Mouse (Mus musculus): Measurements from ENCODE around the gene Plekhg3. TPM values are rescaled to one million over a fixed set of nuclear protein-coding genes. Genes with fewer than 3 reads are reported as not detected.
A peak's percentile ranks its signal among the peaks of the same experiment; 100 is the strongest.

Plekhg3 gene
- polyA plus RNA-seq, 1 experiment from 2014 or later, result 10.3 TPM

DNA sequence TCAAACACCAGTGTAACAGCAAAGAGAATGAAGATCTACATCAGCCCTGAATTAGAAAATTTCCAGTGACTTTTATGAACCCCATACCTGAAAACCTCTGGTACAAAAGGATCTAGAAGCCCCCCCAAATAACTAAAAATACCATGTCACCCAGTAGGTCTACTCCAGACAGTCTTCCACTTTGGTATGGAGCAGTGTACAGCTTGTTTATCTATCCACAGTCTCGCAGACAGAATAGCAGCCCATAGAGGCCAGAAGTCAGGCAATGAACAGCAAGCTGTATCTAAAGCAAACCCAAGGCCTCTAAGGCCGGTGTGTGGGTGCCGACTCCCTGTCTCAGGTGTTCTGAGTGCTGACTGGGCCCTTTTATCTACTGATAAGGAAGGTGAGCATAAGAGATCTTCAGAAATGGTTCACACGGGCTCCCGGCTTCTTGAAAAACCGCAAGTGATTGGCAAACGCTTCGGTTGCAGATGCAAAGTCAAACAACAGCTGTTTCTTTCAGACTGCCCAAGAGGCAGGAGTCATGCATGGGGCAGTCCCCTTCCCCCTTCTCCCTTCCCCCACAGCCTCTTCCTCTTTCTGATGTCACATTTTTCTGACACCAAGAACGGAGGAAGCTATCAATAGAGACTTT, 3.3 kb upstream of the Plekhg3 start:
- H3K4me1 ChIP-seq (replicated peaks), result peaks cover 4% of the 10 kb centered on the region
- H3K9me3 ChIP-seq (replicated peaks), result no peaks in the 10 kb centered on the region
- no peak overlapping the region for H3K9ac ChIP-seq
- H3K4me3 ChIP-seq, result no peak overlapping the region
- WGBS, result 44% methylated on average over 9 of the region's 9 CpGs
- no peak for ATAC-seq (ENCODE audit: insufficient number of reproducible peaks, low FRiP score)
- no peaks in the 10 kb centered on the region for H3K36me3 ChIP-seq
- H3K27me3 ChIP-seq (replicated peaks), result peaks cover 15% of the 10 kb centered on the region
- H3K4me2 ChIP-seq, result no peak overlapping the region
- no peak overlapping the region for H3K27ac ChIP-seq (ENCODE audit: poor library complexity, severe bottlenecking)

DNA sequence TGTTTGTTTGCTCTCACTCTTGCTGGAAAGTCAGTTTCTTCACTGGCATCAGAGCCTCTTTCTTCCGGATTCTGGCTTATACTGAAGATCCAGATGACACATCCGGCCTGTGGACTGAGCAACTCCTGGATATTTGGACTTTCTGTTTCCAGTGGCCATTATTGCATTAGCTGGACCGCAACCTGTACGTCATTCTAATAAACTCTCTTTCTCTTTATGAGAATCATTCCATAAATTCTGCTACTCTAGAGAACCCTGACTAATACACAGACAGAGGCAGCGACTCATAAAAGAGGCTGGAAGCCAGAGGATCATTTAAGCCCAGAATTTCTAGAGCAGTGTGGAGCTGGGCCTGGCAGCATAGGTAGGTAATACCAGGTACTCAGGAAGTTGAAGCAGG, 1.9 kb upstream of the Plekhg3 start:
- 87% methylated on average over 5 of the region's 5 CpGs for WGBS
- no peaks in the 10 kb centered on the region for H3K36me3 ChIP-seq
- ATAC-seq (ENCODE audit: insufficient number of reproducible peaks, low FRiP score), result no peak
- no peaks in the 10 kb centered on the region for H3K9me3 ChIP-seq (replicated peaks)
- no peak overlapping the region for H3K4me2 ChIP-seq
- H3K4me1 ChIP-seq (replicated peaks), result peaks cover under 1% of the 10 kb centered on the region
- H3K4me3 ChIP-seq, result no peak overlapping the region
- H3K9ac ChIP-seq, result no peak overlapping the region
- no peak overlapping the region for H3K27ac ChIP-seq (ENCODE audit: poor library complexity, severe bottlenecking)
- peaks cover 15% of the 10 kb centered on the region for H3K27me3 ChIP-seq (replicated peaks)

DNA sequence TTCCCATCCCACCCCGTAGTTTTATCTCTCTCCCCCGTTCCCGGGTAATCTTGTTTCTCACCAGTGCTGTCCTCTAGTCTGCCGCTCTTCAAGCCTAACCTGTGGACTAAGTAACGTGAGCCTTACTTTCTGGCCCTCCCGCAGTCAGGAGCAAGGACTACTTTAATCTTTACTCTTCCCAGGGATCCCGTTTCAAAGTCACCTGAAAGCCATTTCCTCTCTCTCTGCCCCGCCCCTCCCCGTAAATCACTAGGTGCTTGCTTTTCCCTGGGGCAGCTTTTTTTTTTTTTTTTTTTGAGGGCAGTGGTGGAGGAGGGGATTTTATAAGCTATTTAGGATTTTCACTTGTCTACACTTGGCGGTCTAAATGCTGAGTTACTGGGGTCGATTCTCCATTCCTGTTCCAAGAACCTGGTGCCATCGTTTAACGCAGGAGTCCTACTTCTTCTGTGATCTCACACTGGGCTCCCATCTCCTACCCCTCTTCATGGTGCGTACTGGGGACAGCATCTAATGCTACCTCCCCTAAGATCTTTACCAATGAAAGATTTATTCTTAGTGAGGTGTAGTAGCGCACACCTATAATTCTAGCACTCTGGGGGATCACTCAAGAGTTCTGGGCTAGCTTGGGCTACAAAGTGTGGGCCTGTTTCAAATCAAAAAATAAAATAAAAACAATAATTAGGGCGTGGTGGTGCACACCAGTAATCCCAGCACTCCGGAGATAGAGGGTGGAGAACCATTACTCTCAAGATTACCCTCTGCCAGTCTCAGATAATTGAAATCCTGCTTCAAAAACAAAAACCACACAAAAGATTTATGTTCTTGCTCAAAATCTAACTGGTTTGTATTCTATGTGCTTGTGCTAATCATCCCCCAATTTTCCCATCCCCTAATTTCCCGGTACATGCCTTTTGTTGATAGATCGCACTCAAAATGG, 1.6 kb downstream of the Plekhg3 start:
- 4% methylated on average over 19 of the region's 19 CpGs for WGBS
- Histone ChIP-seq H3K27ac (ENCODE audit: poor library complexity, severe bottlenecking) (no peak overlapping the region), H3K9ac (peak overlapping the region; percentile 88), H3K27me3 (replicated peaks) (peaks cover 15% of the 10 kb centered on the region), H3K4me1 (replicated peaks) (peaks cover 28% of the 10 kb centered on the region), H3K36me3 (no peaks in the 10 kb centered on the region), H3K4me3 (peak overlapping the region; percentile 77), H3K9me3 (replicated peaks) (no peaks in the 10 kb centered on the region), H3K4me2 (peak overlapping the region; percentile 84)
- ATAC-seq (ENCODE audit: insufficient number of reproducible peaks, low FRiP score), result no peak

DNA sequence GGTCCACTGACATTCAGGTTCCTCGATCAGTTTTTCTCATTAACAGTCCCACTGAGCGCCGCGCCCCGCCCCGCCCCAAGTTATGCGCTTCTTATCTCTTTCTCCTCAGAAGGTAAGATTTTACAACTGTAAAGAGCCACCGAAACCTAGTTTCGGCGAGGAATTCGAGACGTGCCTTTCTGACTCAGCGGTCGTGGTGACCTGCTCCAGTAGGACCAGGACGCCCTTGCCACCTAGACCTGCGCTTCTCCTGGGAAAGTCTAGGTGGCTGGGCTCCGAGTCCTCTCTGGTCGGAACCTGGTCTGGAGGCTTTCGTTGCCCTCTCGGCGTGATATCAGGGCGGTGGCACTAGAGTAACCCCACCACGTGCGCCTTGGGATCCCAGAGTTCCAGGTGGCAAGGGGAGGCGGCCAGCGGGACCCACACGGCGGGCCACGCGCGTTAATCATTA, 2.3 kb downstream of the Plekhg3 start:
- peak overlapping the region; percentile 84 for H3K4me2 ChIP-seq
- peak overlapping the region; percentile 88 for H3K9ac ChIP-seq
- peaks cover 34% of the 10 kb centered on the region for H3K4me1 ChIP-seq (replicated peaks)
- peak; percentile 45 for ATAC-seq (ENCODE audit: insufficient number of reproducible peaks, low FRiP score)
- peaks cover 15% of the 10 kb centered on the region for H3K27me3 ChIP-seq (replicated peaks)
- H3K9me3 ChIP-seq (replicated peaks), result no peaks in the 10 kb centered on the region
- under 1% methylated on average over 31 of the region's 31 CpGs for WGBS
- H3K4me3 ChIP-seq, result peak overlapping the region; percentile 77
- no peaks in the 10 kb centered on the region for H3K36me3 ChIP-seq
- peak overlapping the region; percentile 82 for H3K27ac ChIP-seq (ENCODE audit: poor library complexity, severe bottlenecking)

DNA sequence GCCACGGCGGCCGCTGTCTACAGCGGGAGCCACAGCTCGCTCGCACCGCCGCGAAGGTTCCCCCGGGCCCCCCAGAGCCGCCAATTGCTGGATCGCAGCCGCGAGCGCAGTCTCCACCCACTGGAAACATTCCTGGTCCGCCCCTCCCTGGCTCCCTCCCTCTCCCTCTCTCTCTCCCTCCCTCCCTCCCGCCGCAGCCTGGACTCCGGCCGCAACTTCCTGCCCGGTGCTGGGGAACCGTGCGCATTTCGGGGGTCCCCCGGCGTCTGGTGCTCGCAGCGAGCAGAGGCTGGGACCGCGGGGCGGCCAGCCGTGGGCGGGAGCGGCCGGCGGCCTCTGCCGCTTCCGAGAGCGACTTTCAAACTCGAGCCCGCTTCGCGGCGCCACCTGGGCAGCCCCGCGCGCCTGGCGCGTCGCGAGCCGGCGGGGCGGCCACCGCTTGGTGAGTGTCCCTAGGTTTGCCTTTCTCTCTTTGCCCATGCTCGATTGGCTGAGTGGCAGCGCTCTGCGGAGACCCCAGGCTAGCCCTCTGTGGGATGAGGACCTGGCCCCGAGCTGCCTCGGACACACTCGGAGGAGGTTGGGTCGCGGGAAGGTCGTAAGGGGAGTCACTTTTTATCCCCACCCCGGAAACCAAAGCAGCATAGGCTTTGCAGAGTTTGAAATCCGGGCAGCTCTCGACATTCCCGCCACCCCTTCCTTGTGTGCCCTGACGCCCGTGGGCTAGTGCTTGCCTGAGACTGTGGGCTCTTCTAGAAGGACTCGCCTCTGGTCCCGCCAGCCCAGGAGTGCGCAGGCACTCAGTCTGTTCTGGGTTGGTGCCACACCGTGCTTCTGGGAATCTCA, 2.9 kb downstream of the Plekhg3 start:
- under 1% methylated on average over 61 of the region's 74 CpGs for WGBS

DNA sequence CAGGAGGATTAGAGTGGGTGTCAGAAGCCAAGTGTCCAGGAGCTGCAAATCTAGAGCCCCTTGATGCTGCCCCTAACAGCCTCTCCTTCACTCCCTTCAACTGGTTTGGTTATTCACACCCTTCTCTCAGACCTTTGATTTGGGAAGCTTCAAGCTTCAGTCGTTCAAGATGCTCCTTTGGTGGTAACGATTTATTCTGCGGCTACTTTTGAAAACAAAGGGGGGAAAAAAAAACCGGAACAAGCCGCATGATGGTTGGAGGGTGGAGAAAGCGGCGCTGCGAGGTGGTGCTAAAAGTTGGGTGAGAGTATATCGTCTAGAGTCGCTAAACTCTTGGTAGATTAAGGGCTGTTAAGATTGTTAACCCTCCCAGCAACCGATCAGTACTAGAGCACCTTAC, 3.5 kb downstream of the Plekhg3 start:
- H3K27ac ChIP-seq (ENCODE audit: poor library complexity, severe bottlenecking), result peak overlapping the region; percentile 82
- peaks cover 39% of the 10 kb centered on the region for H3K4me1 ChIP-seq (replicated peaks)
- H3K4me3 ChIP-seq, result peak overlapping the region; percentile 77
- WGBS, result 2% methylated on average over 11 of the region's 11 CpGs
- H3K27me3 ChIP-seq (replicated peaks), result peaks cover 15% of the 10 kb centered on the region
- H3K9me3 ChIP-seq (replicated peaks), result no peaks in the 10 kb centered on the region
- H3K9ac ChIP-seq, result peak overlapping the region; percentile 88
- no peak for ATAC-seq (ENCODE audit: insufficient number of reproducible peaks, low FRiP score)
- H3K4me2 ChIP-seq, result peak overlapping the region; percentile 84
- no peaks in the 10 kb centered on the region for H3K36me3 ChIP-seq

More for the DNA sequence above, 2.9 kb downstream of the Plekhg3 start:
- H3K4me3 ChIP-seq, result peak overlapping the region; percentile 77
- peak overlapping the region; percentile 82 for H3K27ac ChIP-seq (ENCODE audit: poor library complexity, severe bottlenecking)
- H3K9me3 ChIP-seq (replicated peaks), result no peaks in the 10 kb centered on the region
- peak; percentile 86 for ATAC-seq (ENCODE audit: insufficient number of reproducible peaks, low FRiP score)
- peaks cover 39% of the 10 kb centered on the region for H3K4me1 ChIP-seq (replicated peaks)
- peaks cover 15% of the 10 kb centered on the region for H3K27me3 ChIP-seq (replicated peaks)
- H3K36me3 ChIP-seq, result no peaks in the 10 kb centered on the region
- peak overlapping the region; percentile 88 for H3K9ac ChIP-seq
- H3K4me2 ChIP-seq, result peak overlapping the region; percentile 84

DNA sequence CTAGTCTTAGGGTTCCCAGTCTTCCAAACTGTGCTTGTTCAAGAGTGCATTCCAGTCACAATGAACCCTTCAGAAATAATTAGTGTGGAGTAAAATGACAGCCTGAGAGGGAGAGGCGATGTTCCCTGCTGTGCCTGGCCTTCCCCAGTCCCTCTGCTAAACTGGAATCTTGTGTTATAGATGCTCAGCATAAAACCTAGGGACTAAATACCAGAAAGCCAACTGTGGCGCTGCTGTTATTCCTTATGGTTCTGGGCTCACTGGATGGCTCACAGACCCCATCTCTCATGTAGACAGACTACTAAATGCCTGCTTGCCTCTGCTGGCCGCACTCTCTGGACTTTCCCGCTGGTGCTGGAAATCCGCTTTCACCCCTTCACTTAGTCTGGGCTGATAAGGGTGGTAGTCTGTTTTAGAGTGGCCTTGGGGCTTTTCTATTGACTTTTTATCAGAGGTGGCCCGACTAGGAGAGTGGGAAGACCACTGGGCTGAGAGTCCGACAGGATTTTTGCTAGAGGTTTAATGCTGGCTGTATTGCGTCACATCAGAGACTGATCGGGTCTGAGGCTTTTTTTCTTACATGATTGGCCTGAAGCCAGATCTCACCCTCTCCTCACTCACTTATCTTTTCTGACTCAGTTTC, 4.1 kb downstream of the Plekhg3 start:
- Histone ChIP-seq H3K27ac (ENCODE audit: poor library complexity, severe bottlenecking) (peak overlapping the region; percentile 82), H3K9ac (peak overlapping the region; percentile 88), H3K4me3 (peak overlapping the region; percentile 77), H3K4me1 (replicated peaks) (peaks cover 39% of the 10 kb centered on the region), H3K9me3 (replicated peaks) (no peaks in the 10 kb centered on the region), H3K4me2 (peak overlapping the region; percentile 84), H3K27me3 (replicated peaks) (peaks cover 13% of the 10 kb centered on the region), H3K36me3 (peaks cover 4% of the 10 kb centered on the region; the same call in 1 of the 2 replicates)
- 8% methylated on average over 9 of the region's 9 CpGs for WGBS
- no peak for ATAC-seq (ENCODE audit: insufficient number of reproducible peaks, low FRiP score)

DNA sequence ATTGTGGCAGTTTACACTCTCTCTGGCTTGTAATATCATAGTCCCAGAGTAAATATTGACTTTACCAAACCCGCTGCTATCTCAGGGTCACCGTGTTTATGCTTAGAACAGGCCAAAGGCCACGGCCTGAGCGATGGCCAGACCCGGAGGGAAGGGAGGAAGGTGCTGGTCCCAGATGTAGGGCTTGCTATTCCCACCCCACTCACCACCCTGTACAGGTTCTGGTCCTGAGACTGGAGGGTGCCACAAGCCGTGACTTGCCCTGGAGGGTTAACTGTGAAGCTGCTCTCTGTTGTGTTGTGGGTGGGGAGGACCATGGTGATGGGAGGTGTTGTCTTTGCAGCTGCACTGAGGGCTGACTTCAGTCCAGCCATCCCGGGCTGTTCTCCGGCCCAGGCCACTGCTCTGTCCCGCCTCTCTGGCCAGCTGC, 4.8 kb downstream of the Plekhg3 start:
- peaks cover 10% of the 10 kb centered on the region for H3K27me3 ChIP-seq (replicated peaks)
- 38% methylated on average over 9 of the region's 9 CpGs for WGBS
- peak overlapping the region; percentile 84 for H3K4me2 ChIP-seq
- peaks cover 4% of the 10 kb centered on the region; the same call in 1 of the 2 replicates for H3K36me3 ChIP-seq
- peaks cover 40% of the 10 kb centered on the region for H3K4me1 ChIP-seq (replicated peaks)
- H3K27ac ChIP-seq (ENCODE audit: poor library complexity, severe bottlenecking), result peak overlapping the region; percentile 82; the same call in 1 of the 2 replicates
- peak overlapping the region; percentile 88 for H3K9ac ChIP-seq
- ATAC-seq (ENCODE audit: insufficient number of reproducible peaks, low FRiP score), result peak; percentile 28; the same call in 1 of the 2 replicates
- H3K9me3 ChIP-seq (replicated peaks), result no peaks in the 10 kb centered on the region
- peak overlapping the region; percentile 77 for H3K4me3 ChIP-seq

DNA sequence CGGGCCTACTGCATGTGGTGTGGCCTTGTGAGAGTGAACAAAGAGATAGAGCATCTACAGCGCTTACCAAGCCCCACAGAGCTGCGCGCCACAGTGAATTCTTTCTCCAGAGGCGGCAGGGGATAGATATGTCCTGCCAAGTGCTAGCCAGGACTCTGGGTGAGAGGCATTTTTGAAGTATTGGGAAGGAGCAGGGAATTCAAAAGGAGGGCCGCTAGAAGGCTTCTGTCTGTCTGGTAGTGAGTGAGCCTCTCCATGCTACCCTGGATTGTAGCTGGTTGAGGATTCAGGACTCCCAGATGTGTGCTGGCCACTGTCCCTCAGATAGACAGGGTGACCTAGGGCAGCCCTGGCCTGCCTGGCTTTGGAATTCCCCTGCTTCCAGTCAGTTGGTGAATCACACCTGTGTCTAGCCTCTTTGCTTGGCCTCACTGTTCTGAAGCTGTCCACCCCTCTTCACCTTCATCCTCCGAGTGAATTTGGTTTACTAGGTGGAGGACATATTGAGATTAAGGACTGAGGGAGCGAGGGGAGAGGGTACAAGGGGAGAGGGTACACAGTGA, 6.0 kb downstream of the Plekhg3 start:
- Histone ChIP-seq H3K9ac (0 out of 2 replicates have a peak overlapping the region, but pooled peaks have one; percentile 4), H3K4me2 (peak overlapping the region; percentile 84), H3K4me3 (no peak overlapping the region), H3K4me1 (replicated peaks) (peaks cover 47% of the 10 kb centered on the region), H3K9me3 (replicated peaks) (no peaks in the 10 kb centered on the region), H3K36me3 (peaks cover 4% of the 10 kb centered on the region; the same call in 1 of the 2 replicates), H3K27ac (ENCODE audit: poor library complexity, severe bottlenecking) (peak overlapping the region; percentile 59), H3K27me3 (replicated peaks) (no peaks in the 10 kb centered on the region)
- ATAC-seq (ENCODE audit: insufficient number of reproducible peaks, low FRiP score), result no peak
- WGBS, result 43% methylated on average over 8 of the region's 8 CpGs

DNA sequence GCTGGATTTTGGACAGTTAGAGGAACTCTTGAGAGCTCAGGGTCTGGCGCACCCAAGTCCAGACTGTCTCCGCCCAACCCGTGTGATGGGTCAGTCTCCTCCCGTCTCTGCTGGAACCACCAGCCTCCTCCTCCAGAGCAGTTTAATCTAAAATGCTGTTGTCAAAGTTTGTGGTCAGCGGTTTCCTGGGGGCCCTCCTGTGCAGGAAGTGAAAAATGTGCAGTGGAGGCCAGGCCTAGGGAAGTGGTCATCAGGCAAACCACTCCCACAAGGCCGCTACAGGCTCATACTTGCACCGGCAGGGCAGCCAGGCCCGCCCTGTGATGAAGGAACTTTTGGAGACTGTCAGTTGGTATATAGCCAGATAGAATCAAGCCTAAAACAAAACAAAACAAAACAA, 6.7 kb downstream of the Plekhg3 start:
- no peaks in the 10 kb centered on the region for H3K27me3 ChIP-seq (replicated peaks)
- 72% methylated on average over 8 of the region's 8 CpGs for WGBS
- H3K36me3 ChIP-seq, result peaks cover 4% of the 10 kb centered on the region; the same call in 1 of the 2 replicates
- no peaks in the 10 kb centered on the region for H3K9me3 ChIP-seq (replicated peaks)
- H3K4me2 ChIP-seq, result no peak overlapping the region
- peaks cover 47% of the 10 kb centered on the region for H3K4me1 ChIP-seq (replicated peaks)
- no peak overlapping the region for H3K9ac ChIP-seq
- ATAC-seq (ENCODE audit: insufficient number of reproducible peaks, low FRiP score), result no peak
- no peak overlapping the region for H3K27ac ChIP-seq (ENCODE audit: poor library complexity, severe bottlenecking)
- H3K4me3 ChIP-seq, result no peak overlapping the region

Measured in heart, embryonic 12.5 days (tissue).